Mouse (Mus musculus) Muller cell, postnatal 12 days (primary cell): ENCODE measurements around the gene Gm49339.
"Not testable (repeated sequence)": the region's sequence is repeated elsewhere in the genome, so short reads cannot be mapped to it uniquely, and the experiment has no call there.

Source experiments
- DNase-seq: peaks from one replicate; pipeline ENCODE4 v3.0.0-alpha.2; 2015; ENCODE audit errors: inconsistent ontology term

Gene Gm49339

DNA sequence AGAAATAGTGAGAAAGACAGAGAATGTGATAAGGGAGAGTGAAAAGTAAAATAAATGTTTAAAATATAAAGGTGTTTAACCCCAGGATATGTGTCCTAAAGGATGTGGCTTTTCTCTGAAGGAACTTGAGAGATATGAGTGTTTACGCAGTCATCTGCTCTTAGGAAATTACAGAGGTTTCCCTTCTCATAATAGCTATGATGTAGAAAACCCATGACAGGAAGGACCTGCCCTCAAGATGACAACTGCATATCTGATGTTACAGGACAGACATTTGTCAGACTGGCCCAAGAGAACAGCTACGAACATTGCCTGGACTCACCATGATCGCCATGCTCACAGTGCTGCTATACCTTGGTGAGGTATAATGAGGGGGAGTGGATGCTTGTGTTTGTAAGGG lies at the start of gene Gm49339, which contains the start of gene Lilr4b:
Gene Gm49339 (plus strand): TSS at position 216 of the 400 bp plus-strand sequence.
Gene Lilr4b (plus strand): TSS at position 236 of the 400 bp plus-strand sequence.
- DNase-seq: not testable (repeated sequence)

DNA sequence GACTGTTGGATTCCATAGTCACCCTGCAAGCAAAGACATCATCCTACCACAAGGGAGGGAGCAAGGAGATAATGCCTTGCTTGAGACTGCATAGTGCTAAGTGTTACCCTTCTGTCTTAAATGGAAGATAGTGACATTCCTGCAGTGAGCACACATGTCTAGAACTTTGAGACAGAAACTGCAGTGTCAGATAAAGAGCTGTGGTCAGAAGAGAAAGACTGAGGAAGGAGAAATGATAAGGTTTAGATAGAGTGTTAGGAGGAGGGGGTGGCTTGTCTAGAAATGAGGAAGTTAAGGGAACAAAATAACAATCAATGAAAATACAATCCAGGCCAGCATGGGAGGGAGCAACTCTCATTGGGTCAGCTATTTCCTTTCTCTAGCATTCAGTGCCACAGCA lies 47.5 kb upstream of the Gm49339 start:
- no peak for DNase-seq

DNA sequence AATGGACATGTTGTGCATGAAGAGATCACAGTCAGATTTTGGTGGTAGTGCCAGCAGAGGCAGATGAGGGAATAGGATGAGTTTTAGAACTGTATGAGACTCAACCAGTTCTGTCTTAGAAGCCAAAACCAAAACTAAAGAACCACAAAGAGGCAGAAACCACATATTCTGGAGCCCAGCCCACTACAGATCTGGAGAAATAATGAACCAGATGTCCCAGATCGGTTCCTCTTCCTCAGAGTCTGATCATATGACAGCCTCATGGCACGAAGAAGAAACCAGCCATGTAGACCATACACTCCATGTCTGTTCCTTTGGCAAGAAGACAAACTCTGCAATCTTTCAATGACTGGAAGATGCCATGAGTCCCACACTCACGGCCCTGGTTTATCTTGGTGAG lies 44.7 kb upstream of the Gm49339 start:
- no peak for DNase-seq

DNA sequence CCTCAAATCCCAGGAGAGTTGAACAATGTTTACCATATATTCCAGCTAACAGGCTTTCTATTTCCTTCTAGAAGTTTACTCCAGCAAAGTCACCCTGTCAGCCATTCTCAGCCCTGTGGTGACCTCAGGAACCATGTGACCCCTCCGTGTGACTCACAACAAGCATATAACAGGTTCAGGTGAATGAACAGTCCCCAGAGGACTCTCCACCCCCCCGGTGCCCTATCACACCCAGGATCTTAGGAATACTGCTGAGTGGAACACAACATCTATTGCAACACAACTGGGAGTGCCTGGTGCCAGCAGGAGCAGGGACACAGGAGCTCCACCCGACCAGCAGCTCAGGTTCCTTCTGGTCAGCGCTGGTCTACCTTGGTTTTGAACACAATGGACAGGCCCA lies 28.8 kb upstream of the Gm49339 start:
- no peak for DNase-seq

DNA sequence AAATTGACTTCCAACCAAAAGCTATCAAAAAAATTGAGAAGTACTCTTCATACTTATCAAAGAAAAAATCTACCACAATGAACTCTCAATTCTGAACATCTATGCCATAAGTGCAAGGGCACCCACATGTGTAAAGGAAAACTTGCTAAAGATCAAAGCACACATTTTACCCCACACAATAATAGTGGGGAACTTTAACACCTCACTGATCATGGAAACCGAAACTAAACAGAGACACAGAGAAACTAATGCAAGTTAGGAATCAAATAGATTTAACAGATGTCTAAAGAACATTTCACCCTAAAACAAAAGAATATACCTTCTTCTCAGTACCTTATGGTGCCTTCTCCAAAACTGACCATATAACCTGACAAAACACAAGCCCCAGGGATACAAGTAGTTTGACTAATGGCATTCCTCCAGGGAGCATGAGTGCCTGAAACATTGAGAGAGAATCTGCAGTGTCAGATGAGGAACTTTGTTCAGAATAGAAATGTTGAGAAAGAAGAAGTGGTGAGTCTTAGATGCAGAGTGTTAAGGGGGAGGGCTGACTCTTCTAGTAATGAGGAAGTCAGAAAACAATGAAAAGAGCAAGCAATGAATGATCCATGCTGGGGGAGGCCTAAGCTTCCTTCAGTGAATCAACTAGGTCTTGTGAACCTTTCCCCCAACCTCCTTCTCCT lies 26.7 kb upstream of the Gm49339 start:
- DNase-seq: no peak

DNA sequence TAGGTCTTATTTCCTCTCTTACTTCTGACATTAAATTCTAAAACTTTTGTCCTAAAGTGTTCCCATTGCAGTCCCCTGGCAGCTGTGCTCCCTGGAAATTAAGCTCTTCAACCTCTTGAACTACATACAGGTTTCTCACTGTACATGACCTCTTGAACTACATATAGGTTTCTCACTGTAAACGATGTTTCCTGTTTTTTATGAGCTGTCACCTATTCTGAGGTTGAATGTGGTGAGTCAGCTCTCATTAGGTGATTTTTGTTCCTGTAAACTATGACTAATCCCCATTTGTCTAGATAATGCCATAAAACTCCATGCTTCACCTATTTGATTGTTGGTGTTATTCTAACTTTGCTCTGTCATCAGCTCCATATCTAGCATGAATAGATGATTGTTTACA lies 26.0 kb upstream of the Gm49339 start:
- DNase-seq: no peak

DNA sequence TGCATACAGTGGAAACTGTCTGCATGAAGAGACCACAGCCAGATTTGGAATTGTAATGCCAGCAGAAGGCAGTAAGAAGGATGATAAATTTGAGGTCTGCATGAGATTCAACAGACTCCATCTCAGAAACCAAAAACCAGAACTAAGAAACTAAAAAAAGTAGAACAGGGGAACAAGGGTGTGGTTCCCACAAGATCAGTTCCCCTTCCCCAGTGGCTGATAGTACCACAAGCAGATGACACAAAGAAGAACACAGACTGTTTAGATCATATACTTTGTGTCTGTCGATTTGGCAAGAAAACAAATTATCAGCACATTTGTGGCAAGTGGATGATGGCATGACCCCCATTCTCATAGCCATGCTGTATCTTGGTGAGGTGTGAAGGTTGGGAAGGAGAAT lies 24.6 kb upstream of the Gm49339 start:
- DNase-seq: no peak

DNA sequence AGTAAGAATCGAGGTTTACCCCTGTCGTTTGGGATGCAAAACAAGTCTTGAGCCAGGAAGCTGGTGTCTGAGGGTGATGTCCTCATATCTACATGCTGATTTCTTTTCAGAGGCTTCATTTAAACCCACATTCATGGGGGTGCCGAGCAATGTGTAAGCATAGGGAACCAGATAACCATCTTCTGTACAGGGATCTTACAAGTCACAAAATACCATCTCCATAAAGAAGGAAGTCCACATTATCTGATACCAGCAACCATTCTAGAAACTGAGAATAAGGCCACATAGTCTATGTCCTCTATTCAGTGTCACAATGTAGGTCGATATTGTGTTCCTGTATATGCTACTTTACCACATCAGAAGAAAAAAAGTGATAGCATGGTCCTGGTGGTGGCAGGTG lies 24.0 kb upstream of the Gm49339 start:
- no peak for DNase-seq

DNA sequence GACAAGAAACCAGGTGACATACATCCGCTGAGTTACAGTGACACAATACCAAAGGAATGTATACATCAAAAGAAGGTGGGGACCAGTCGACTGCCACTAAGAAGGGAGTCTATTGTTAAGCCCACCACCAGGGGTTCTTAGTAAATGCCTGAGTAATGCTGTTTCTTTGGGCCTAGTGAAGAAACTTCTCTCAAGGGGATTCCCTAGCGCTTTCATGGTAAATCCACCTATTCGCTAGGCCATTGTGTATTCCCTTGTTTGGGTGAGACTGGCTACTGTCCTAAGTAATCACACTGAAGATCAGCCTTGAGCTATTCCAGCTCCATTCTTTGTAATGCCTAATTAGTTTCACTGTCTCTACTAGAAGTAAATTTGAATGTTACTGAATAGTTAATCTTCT lies 16.6 kb upstream of the Gm49339 start:
- not testable (repeated sequence) for DNase-seq

DNA sequence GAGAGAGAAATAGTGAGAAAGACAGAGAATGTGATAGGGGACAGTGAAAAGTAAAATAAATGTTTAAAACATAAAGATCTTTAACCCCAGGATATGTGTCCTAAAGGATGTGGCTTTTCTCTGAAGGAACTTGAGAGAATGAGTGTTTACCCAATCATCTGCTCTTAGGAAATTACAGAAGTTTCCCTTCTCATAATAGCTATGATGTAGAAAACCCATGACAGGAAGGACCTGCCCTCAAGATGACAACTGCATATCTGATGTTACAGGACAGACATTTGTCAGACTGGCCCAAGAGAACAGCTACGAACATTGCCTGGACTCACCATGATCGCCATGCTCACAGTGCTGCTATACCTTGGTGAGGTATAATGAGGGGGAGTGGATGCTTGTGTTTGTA lies 10.3 kb downstream of the Gm49339 start, which contains the start of gene Lilrb4a:
Gene Lilrb4a (plus strand): TSS at position 266 of the 400 bp plus-strand sequence.
- not testable (repeated sequence) for DNase-seq

DNA sequence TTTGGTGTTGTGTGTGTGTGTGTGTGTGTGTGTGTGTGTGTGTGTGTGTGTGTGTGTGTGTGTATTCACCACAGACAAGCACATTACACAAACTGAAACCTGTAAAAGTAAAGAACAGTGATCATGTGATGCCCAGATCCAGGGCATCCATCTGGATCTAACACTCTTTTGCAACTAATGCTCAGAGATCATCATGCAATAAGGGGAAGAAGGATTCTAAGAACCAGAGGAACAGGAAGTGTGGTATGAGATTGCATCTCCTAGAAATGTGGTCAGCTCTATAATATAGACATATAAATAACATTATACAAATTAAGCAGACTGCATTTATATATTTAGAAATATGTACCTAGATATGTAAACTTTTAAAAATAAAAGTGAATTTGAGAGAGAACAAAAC lies 39.6 kb downstream of the Gm49339 start:
- no peak for DNase-seq

DNA sequence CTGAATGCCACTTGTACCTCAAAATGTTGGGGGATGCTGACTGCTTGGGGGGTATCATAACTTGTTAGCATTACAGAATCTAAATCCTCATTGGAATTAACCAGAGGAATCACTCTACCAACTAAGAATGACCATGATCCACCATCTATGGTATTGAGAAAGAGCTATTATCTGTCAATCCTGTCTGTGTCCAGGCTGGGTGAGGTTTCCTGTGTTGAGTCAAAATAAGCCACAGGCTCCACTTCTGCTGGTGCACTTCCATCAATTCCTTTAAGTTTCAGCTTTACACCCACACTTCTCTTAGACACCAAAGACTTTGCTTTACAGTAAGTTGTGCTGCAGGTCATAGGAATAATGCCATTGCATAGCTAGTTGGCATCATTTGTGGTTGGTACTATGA lies 41.0 kb downstream of the Gm49339 start:
- no peak for DNase-seq

DNA sequence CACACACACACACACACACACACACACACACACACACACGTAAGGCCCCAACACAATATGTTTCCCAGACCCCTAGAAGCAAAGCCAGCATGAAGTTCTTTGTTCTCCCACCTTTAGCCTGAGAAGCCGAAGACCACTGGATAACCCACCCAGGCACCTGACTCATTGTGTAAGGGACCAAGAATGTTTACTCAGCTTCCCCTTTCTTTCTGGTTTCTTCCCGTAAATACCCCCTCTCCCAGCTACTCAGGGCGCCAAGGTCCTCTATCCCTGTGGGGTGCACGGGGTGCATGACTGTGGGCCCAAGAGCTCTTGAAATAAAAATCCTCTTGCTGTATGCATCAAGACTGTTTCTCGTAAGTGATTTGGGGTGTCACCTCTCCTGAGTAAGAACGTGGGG lies 45.7 kb downstream of the Gm49339 start:
- no peak for DNase-seq

DNA sequence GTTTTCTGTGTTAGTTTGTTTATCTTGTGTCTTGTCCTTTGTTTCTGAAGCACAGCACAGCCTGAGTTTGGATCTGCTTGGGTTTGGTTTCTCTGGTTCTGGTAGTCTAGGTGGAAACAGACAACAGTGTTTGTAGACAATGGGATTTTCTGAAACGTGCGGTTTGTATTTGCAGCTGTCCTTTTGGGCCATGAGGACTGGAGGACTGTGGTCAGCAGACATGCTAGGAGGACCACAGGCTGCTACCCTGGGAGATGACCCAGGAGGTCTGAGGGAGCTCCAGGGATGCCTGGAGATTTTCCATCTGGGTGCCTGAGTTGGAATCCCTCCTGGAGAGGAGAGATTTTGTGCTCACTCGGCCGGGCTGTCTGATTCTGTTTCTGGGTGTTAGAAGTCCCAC lies 46.2 kb downstream of the Gm49339 start:
- no peak for DNase-seq

DNA sequence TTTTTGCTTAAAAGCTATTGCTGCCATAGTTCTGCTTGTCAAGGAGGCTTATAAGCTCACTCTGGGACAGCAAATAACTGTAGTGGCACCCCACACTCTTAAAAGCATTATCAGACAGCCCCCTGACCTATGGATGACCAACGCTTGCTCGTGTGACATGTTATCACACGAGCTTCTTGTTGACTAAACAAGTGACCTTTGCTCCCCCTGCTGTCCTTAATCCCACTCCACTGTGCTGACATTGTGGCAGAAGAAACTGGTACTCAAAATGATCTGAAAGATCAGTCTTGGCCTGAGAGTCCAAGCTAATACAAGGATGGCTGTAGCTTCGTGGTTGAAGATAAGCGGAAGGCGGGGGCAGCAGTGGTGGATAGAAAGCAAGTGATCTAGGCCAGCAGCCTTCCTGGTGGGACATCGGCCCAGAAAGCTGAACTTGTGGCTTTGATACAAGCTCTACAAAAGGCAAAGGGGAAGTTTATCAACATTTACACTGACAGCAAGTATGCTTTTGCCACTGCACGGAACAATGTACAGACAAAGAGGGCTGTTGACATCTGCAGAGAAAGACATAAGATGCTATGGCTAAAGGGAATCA lies 48.5 kb downstream of the Gm49339 start:
- DNase-seq: no peak

DNA sequence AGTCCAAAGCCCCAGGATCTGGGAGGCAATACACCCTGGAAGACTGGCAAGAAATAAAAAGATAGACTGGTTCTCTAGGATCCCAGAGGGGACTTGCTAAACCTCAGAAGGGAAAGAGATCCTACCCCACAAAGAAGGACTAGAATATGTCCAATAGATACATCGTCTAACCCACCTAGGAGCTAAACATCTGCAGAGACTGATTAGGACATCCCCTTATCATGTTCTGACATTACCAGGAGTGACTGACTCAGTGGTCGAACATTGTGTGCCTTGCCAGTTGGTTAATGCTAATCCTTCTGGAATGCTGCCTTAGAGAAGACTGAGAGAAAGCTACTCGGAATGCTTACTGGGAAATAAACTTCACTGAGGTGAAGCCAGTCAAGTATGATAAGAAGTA lies 49.1 kb downstream of the Gm49339 start:
- no peak for DNase-seq

DNA sequence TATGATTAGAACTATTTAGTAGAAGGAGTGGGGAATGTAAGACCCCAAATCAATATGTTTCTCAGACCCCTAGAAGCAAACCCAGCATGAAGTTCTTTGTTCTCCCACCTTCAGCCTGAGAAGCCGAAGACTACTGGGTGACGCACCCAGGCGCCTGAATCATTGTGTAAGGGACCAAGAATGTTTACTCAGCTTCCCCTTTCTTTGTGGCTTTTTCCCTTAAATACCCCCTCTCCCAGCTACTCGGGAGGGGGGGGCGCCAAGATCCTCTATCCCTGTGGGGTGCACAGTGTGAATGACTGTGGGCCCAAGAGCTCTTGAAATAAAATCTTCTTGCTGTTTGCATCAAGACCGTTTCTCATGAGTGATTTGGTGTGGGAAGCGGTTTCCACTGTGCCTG lies 50.4 kb downstream of the Gm49339 start:
- no peak for DNase-seq
